Mouse (Mus musculus) G1E (cell line): Measurements from ENCODE around the gene Foxp3. TPM values are rescaled to one million over a fixed set of nuclear protein-coding genes. Genes with fewer than 3 reads are reported as not detected.

ENCODE experiments used
- ATAC-seq: 2 replicates; pipeline ENCODE4 v1.8.0; 2016; ENCODE audit warnings: mild to moderate bottlenecking; ENCODE audit not compliant: insufficient number of reproducible peaks, poor library complexity, low FRiP score, severe bottlenecking; ENCODE audit errors: extremely low read depth
- DNase-seq: peaks from one replicate; pipeline ENCODE4 v3.0.0; 2012; ENCODE audit warnings: low spot score
- H3K27me3 ChIP-seq: 2 replicates; pipeline ENCODE4 v1.6.1; 2012; ENCODE audit warnings: mild to moderate bottlenecking, low read length, inconsistent platforms; ENCODE audit not compliant: insufficient read depth
- H3K36me3 ChIP-seq: replicated peaks from 2 replicates; pipeline ENCODE3; 2012; ENCODE audit warnings: mild to moderate bottlenecking, inconsistent platforms
- H3K4me1 ChIP-seq: 2 replicates; pipeline ENCODE4 v1.6.1; 2012; ENCODE audit warnings: low read depth, low read length, inconsistent platforms, mixed read lengths; ENCODE audit not compliant: insufficient read depth
- H3K4me3 ChIP-seq: 2 replicates; pipeline ENCODE4 v1.5.1; 2012; ENCODE audit warnings: low read depth, mild to moderate bottlenecking, inconsistent platforms, low read length, moderate library complexity, mixed read lengths
- H3K9me3 ChIP-seq: replicated peaks from 2 replicates; pipeline ENCODE4 v1.6.1; 2012; ENCODE audit warnings: inconsistent platforms
- CTCF ChIP-seq: IDR thresholded peaks from 2 replicates; pipeline ENCODE4 v1.5.1; 2012; ENCODE audit warnings: low read depth, low read length, inconsistent platforms, mixed read lengths
- GATA1 ChIP-seq: IDR thresholded peaks from 2 replicates; pipeline ENCODE4 v1.6.1; 2012; ENCODE audit warnings: borderline replicate concordance, low read length, inconsistent platforms, mixed read lengths
- GATA2 ChIP-seq: IDR thresholded peaks from 2 replicates; pipeline ENCODE4 v1.6.1; 2012; ENCODE audit warnings: low read depth, low read length, inconsistent platforms, borderline replicate concordance
- POLR2AphosphoS5 ChIP-seq: IDR thresholded peaks from 2 replicates; pipeline ENCODE4 v1.6.1; 2012; ENCODE audit warnings: low read depth, low read length, inconsistent platforms; ENCODE audit not compliant: insufficient replicate concordance
- TAL1 ChIP-seq: conservative IDR thresholded peaks from 2 replicates; pipeline ENCODE4 v1.6.1; 2012; ENCODE audit warnings: low read depth, low read length, inconsistent platforms, mixed read lengths
- polyA plus RNA-seq: library from polyadenylated mRNA; stranded (reverse); fragments of >175 nt; gene quantifications from 2 replicates; pipeline ENCODE4 v1.2.3, GENCODE M21; 2012
- total RNA-seq, 2 experiments: library from RNA; stranded (forward) in 1 of 2; stranded (reverse) in 1 of 2; fragments of 200-1000 nt in 1 of 2; fragments of >200 nt in 1 of 2; fragmentation: Nextera tagmentation in 1 of 2; gene quantifications; 2 replicates each; pipeline ENCODE4 v1.2.3; 2014 to 2017

Foxp3 gene
- total and polyA plus RNA-seq, 3 experiments = 0.11 to 0.96 TPM; not detected in 1

- H3K9me3 ChIP-seq = no peaks in the 10 kb centered on the region
- DNase-seq (no peak), ATAC-seq (no peak)
- peaks cover 17% of the 10 kb centered on the region for H3K4me1 ChIP-seq
- H3K4me3 ChIP-seq = no peak within 1 kb of the TSS
- TF ChIP-seq POLR2AphosphoS5 (no peak), GATA2 (no peak), GATA1 (no peak), TAL1 (no peak), CTCF (no peak)
- peaks cover 20% of the 10 kb centered on the region for H3K36me3 ChIP-seq
- peaks cover 13% of the 10 kb centered on the region; the same call in 1 of the 2 replicates for H3K27me3 ChIP-seq
Measured at GRCm38 (mm10) chrX:7606783-7607182, 33.3 kb downstream of the Foxp3 start, which contains the start of gene Cacna1f. Cacna1f (plus strand) TSS chrX:7607083.

GRCm38 (mm10) chrX:7610035-7610434 is 36.6 kb downstream of the Foxp3 start:
- Histone ChIP-seq H3K4me1 (no peaks in the 10 kb centered on the region), H3K4me3 (no peak overlapping the region), H3K27me3 (peaks cover 15% of the 10 kb centered on the region; the same call in 1 of the 2 replicates), H3K36me3 (no peaks in the 10 kb centered on the region), H3K9me3 (no peaks in the 10 kb centered on the region)
- no peak for TF ChIP-seq TAL1
- no peak for TF ChIP-seq CTCF
- ATAC-seq (no peak), DNase-seq (no peak)

- H3K9me3 ChIP-seq = no peaks in the 10 kb centered on the region
- H3K27me3 ChIP-seq = peaks cover 15% of the 10 kb centered on the region; the same call in 1 of the 2 replicates
- ATAC-seq = no peak
- TF ChIP-seq CTCF (no peak), POLR2AphosphoS5 (no peak), GATA1 (no peak), GATA2 (no peak), TAL1 (no peak)
- H3K4me3 ChIP-seq = no peak overlapping the region
- no peak for DNase-seq
- no peaks in the 10 kb centered on the region for H3K36me3 ChIP-seq
- H3K4me1 ChIP-seq = no peaks in the 10 kb centered on the region
Measured at GRCm38 (mm10) chrX:7610536-7611258, 37.3 kb downstream of the Foxp3 start.

- Histone ChIP-seq H3K4me1 (no peaks in the 10 kb centered on the region), H3K4me3 (no peak overlapping the region), H3K27me3 (peaks cover 7% of the 10 kb centered on the region; the same call in 1 of the 2 replicates), H3K36me3 (no peaks in the 10 kb centered on the region), H3K9me3 (no peaks in the 10 kb centered on the region)
- TF ChIP-seq POLR2AphosphoS5 = no peak
- TF ChIP-seq CTCF = no peak
- TF ChIP-seq GATA1 = no peak
- no peak for TF ChIP-seq TAL1
- TF ChIP-seq GATA2 = no peak
- DNase-seq (no peak), ATAC-seq (no peak)
Measured at GRCm38 (mm10) chrX:7617889-7618551, 44.6 kb downstream of the Foxp3 start.

GRCm38 (mm10) chrX:7632560-7632959 is 59.1 kb downstream of the Foxp3 start:
- H3K36me3 ChIP-seq = no peaks in the 10 kb centered on the region
- no peak overlapping the region for H3K4me3 ChIP-seq
- no peaks in the 10 kb centered on the region for H3K4me1 ChIP-seq
- TF ChIP-seq GATA2 = no peak
- no peak for TF ChIP-seq GATA1
- TF ChIP-seq CTCF = no peak
- no peak for TF ChIP-seq TAL1
- TF ChIP-seq POLR2AphosphoS5 = no peak
- DNase-seq (no peak), ATAC-seq (no peak)
- no peaks in the 10 kb centered on the region for H3K9me3 ChIP-seq
- H3K27me3 ChIP-seq = peaks cover 5% of the 10 kb centered on the region; the same call in 1 of the 2 replicates

- DNase-seq (no peak), ATAC-seq (no peak)
- H3K36me3 ChIP-seq = no peaks in the 10 kb centered on the region
- no peak overlapping the region for H3K4me3 ChIP-seq
- H3K4me1 ChIP-seq = 0 out of 2 replicates have a peak, but pooled peaks cover 6% of the 10 kb centered on the region
- H3K27me3 ChIP-seq = peaks cover 10% of the 10 kb centered on the region; the same call in 1 of the 2 replicates
- H3K9me3 ChIP-seq = no peaks in the 10 kb centered on the region
- no peak for TF ChIP-seq GATA1
- no peak for TF ChIP-seq TAL1
- no peak for TF ChIP-seq GATA2
- TF ChIP-seq POLR2AphosphoS5 = no peak
- TF ChIP-seq CTCF = no peak
Measured at GRCm38 (mm10) chrX:7635101-7635500, 61.7 kb downstream of the Foxp3 start.
